Mouse (Mus musculus): ENCODE measurements around the gene Cd247.

DNA sequence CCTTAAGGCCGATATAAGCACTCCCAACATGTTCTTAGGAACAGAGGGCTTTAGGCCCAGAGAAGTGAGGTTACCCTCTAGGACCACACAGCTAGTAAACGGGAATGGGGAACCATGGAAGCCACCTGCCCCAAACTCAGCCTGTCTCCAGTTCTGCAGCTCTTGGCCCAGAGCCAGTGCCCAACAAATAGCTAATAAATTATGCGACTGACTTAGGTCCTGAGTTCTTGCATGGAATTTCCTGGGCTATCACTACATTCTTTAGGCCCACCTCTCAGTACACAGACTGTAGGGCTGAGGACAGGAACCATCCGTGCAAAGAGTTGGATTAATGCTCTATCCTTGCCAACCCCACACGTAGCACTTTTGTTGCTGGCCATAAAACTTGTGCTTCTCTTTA lies 63.6 kb downstream of the Cd247 start:
- TF ChIP-seq TAL1 (IDR thresholded peaks at IDR 0.05; ENCODE audit: low read length) (no peak), GATA1 (IDR thresholded peaks at IDR 0.05; ENCODE audit: low read length) (no peak)
